Mouse (Mus musculus): ENCODE measurements at regions not wholly inside any gene's neighbourhood (a gene's known extent, or its start where the extent isn't known, plus 50 kb on each side); places are given as distances from the start of the nearest gene placed in this dataset.

DNA sequence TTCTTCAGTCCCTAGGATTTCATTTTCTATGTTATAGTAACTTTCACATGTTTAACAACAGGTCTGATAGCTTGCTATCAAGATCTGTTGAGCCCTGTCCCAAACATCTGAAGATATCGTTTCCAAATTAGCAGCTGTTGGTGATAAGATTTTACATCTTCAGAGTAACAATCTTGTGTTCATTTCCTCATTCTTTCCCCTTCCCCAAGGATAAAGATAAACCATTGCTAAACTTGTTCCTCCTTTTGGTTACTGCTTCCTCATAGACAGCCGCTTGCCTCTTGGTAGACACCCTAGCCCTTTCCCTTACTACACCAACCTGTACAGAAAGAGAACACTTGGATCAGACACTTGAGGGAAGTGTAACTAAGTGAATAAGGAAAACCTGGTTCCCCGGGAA lies 58.6 kb downstream of the Kcnrg start:
- no peak for DNase-seq (ENCODE audit: low spot score in 2 of 2)

DNA sequence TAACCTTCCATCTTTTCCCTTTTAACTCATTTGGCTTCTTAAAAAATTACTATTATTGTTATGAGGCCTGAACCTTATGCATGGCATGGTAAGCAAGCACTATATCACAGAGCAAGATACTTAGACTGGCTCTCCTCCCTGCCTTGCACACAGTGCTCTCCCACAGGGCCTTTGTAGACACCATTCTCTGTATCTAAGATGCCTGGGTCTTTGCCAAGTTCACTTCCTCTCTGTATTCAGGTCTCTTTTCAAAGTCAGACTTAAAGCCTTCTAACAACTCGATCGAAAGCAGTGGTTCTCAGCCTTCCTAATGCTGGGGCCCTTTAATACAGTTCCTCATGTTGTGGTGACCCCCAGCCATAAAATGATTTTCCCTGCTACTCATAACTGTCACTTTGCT lies 65.9 kb downstream of the Kcnrg start:
- no peak for DNase-seq (ENCODE audit: low spot score in 2 of 2)

DNA sequence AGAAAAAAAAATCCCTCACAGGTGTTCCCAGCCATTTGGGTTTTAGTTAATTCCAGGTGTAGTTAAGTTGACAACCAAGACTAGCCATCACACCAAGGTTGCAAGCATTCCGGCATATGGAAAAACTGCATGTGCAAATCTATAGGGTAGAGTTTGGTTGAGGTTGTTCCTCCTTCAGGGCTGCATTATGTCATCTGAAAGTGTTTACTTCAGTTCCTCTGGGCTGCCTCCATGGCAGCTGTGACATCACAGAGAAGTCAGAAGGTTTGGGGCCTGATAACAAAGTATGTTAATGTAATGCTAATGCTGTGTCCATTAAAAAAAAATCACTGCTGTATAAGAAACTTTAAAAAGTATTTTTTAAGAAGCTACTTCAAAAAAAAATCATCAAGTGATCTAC lies 70.8 kb downstream of the Kcnrg start:
- no peak for DNase-seq (ENCODE audit: low spot score in 2 of 2)

DNA sequence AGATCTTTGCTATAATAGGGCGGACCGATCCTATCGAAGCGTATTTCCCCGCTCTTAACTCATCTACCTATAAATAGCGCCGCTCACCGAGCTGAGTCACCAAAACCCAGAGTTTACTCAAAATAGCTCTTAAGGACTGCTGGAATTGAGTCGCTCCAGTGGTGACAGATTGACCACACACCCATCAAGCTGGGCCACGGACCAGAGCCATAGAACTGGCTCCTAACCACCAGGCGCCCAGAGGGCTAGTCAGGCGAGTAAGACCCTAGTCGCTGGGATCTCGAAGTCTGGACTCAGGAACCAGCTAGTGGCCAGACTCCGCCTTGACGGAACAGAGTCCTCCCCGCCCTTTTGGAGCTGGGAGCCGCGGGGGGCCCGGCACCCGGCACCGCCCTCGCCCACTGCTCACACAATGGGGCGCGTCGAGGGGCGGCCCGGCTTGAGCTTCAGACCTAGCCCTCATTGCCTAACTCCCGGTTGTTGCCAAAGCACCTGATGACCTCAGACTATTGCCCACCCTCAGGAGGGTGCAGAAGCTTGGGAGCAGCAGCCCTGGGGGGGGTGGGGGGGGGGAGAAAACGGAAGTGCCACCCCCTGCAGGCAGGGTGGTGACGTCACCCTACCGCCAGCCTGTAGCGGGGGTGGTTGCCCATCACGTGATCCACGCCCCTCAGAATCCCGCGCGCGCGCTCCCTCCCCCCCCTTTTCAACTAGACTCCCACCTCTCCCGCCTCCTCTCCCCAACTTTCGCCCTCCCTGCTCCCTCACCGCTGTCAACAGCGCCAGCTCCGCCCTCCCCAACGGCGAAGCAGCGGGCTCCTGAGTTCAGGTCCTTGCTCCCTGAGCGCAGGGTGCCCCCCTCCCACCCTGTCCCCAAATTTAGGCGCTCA lies 73.8 kb downstream of the Kcnrg start:
- DNase-seq (ENCODE audit: low spot score in 2 of 2): peak; percentile 85 to 92

DNA sequence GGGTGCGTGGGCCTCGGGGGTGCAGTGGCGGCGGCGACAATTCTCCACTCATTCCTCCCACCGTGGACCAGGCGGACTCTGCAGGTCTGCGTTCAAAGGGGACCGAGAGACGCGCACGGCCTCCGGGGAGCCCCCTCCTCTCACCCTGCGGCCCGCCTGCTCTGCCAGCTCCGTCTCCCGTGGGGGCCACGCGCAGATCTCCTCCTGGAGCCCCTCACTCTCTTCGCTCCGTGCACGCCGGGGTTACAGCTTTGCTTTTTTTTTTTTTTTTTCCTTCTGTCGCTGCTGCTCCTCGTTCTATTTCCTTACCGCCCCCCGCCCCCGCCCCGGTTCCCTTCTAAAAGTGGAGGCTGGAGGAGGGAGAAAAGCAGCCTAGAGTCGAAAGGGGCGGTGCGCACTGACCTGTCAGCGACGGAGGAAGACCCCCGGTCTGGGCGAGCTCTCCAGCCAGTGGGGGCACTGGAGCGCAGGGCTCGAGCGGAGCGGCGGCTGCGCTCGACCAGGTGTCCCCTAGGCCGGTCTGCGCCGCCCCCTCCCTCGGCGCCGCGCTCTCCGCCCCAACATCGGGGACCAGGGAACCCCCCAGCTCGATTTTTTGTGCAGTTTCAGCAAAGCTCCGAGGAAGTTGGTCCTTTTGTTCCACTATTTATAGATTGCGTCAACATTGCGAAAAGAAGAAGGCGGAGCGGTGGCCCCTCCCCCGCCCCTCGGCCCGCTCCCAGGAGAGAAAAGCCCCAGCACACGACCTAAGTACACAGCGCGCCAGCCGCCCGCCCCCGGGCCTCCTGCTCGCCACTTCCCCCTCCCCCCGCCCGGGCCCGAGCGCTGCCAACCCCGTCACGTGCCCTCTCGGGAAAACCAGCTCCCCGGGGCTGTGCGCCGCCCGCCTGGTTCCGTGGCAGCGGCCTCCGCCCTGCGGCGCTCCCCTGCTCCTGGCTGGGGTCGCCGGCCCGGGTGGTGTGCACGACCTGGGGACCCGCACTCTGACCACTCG lies 74.7 kb downstream of the Kcnrg start:
- peak; percentile 88 to 93 for DNase-seq (ENCODE audit: low spot score in 2 of 2)

DNA sequence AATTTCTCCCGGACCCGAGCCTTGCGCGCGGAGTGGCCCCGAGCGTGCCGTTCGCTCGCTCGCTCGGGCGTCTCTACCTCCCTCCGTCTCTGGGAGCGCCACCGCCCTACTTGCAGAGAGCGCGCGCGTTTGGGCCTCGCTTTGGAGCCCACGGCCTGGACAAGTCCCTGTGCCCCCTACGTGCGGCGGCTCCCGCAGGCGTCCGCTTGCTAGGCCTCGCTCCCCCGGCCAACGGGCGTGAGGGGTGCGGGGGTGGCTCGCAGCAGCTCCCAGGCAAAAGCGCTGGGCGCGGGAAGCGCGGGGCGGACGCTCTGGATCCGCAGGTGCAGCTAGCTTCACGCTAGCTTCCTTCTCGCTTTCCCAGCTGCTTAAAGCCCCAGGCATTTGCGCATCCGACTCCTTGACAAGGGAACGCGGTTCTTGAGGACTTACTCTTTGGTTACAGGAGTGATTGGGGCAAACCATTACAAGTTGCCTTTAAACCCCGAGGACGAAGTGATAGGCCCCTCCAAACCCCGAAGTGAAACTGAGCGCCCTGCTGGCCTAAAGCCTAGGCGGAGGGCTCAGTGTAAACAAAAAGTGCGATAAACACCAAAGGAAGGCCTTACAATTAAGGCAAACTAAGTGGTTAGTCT lies 75.6 kb downstream of the Kcnrg start:
- DNase-seq (ENCODE audit: low spot score in 2 of 2): peak; percentile 71 to 80

DNA sequence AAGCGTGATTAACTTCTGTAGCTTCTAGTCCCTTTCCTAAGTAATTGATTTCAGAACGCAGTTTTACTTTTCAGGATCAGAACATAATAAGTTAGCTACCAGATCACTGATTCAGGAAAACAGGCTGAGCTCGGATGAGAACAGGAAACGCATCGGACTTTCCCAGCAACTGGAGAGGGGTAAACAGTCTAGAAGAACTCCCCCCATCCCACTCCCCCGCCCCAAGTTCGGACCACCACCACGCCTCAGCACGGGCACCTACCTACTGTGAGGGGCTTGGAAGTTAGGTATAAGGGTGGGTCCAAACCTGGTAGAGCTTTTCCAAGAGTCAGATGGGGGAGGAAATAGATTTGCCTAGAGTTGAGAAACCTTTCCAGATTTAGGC lies 76.1 kb downstream of the Kcnrg start:
- DNase-seq (ENCODE audit: low spot score in 2 of 2): no peak

DNA sequence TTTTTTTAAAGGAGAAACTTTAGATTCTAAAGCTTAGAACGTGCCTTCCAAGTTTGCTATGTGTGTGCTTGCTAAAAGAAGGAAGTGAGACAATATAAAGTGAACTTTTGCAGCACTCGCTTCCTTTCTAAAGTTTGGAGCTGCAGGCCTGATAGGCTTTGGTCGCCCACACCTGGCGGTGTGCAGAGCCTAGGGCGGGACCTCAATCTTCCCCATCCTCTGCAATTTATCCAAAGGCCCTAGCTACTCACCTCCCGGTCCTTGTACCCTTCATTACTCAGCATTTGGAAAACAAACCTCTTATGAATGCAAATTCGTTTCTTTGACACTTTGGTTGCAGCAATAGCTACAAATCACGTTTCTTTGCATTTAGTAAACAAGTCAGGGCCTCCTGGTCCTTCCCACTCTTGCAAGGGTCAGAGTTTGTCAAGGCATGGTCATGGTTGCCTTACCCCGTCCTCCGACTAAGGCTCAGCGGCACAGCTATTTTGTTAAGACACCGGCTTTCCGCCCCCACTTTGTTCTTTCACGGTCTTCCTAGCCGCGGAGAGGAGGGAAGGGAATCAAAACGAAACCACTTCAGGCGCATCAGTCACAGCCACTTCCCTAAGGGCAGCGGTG lies 76.6 kb downstream of the Kcnrg start:
- DNase-seq (ENCODE audit: low spot score in 2 of 2): peak; percentile 12 to 23

DNA sequence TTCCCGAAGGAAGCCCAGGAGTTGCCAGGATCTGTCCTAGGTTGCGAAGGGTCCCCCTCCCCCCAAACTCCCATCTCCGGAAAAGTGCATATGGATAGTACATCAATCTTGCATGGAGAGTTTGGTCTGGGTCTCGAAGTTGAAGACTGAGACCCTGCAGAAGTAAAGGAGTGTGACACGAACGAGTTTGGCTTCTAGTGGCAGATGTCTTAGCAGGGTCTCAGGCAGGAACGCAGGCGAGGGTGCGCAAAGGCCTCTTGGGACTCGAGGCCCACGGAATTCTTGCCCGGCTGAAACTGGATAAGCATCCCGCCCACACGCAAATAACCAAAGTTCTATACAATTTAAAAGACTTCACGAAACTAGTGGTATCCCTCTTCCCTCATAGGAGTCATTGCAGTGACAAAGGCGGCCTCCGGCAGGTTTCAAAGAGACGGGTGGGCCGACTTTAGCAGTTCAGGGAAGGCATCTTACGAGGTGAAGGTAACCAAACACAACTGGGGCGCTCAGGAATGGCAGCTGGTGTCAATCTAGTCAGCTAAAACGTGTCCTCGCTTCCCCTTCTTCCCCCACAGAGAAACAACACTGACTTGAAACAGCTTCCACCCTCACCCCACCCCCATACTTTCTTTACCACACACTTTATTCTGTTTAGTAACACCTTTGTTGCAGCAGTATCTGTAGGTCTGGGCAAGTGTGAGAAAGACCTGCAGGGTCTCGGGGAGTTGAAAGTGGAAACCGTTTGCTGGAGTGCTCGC lies 77.4 kb downstream of the Kcnrg start:
- peak in 1 of 2 experiments; percentile 12 for DNase-seq (ENCODE audit: low spot score in 2 of 2)

DNA sequence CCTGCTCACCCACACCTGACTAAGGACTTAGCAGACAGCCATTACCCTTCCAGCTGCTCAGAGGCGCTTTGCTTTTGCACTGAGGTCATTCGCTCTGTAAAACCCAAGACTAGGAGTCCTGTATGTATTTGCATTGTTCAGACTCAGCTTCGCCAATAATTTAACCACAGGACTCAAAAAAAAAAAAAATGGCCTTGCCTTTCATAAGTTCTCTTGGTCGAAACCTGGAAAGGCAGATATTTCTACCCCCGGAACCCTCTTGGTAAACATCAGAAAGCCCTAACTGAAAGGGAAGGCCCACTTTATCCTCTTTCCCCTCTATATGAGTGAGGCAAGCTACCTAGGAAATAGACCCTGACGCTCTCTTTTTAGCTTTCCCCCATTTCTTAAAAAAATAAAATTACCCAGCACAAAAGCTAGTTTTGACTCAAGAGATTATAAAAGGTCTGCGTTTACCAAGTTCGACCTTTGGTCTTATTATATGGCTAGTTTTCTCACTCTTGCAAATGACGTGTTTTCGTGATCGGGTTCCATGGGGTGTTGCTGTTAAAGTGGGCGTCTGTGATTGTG lies 78.1 kb downstream of the Kcnrg start:
- DNase-seq (ENCODE audit: low spot score in 2 of 2): no peak

DNA sequence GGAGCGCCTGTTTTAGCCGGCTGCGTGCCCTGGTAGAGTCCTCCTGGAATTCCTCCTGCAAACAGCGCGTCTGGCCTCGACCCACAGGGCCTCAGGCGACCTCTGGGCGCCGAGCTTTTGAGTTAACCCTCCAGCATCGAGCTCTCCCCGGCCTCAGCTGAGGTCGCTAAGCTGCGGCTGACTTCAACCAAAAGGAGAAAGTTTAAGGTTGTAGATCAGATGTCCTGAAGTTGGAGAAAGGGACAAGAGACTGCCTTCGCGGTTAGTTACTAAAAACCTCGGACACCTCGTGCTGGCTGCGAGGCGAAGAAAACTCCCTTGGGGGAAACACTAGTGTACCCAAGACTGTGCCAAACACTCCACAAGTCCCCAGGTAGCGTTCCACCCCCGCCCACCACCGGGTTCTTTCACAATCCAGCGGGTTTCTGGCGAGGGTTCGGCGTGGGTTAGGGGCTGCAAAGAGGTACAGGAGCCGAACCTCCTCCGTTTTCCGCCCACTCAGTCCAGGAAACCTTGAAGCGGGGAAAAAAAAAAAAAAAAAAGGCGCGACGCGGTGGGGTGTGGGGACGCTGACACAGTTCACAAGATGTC lies 78.9 kb downstream of the Kcnrg start:
- peak in 1 of 2 experiments; percentile 12 for DNase-seq (ENCODE audit: low spot score in 2 of 2)

DNA sequence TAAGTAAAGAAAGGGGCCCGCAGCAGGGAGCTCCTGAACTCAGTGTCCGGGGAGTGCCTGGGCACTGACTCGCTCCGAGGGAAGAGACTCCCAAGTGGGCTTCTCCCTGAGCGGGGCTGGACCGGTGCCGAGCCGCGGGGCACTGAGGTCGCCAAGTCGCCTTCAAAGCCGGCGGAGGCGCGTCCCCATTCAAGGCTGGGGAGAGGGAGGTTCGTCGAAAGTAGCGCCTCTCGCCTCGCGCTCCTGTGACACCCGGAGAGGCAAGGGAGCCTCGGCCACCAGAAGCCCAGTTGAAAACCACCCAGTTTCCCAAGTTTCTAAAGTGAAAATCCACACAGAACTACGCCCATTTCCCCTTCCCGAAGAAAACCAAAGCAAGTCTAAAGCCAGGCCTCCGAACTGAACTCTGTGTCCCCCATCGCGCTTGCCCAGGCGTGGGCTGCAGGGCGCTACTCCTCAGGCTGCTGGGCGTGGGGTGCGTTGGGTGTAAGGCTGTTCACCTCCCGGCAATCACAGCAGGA lies 79.6 kb downstream of the Kcnrg start:
- peak; percentile 25 to 36 for DNase-seq (ENCODE audit: low spot score in 2 of 2)

DNA sequence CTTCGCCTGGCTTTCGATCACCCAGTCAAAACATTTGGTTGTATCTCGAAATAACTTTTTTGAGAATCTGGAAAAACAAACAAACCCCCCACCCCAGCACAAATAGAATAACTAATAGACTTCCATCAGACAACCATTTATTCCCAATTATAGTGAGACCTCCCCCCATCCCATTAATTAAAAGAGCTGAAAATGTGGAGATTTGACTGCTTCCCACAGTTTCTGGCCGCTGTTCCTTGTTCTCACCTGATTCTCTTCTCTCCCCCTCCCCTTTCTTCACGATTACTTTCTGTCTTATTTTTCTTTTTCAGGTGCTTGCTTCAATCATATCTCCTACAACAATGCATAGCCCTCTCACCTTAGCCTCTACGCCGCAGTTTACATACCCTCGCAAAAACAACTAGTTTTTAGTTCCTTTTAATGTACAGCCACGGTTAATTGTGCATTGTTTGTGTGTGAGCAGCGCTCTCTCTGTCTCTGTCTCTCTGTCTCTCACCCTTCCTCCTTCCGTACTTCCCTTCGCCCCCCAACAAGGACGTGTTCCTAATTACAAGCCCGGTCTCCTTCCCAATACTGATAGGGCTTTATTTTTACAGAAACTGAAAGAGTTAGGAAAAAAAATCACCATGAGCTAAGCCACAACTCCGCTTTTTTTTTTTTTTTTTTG lies 80.2 kb downstream of the Kcnrg start:
- peak in 1 of 2 experiments; percentile 13 for DNase-seq (ENCODE audit: low spot score in 2 of 2)

DNA sequence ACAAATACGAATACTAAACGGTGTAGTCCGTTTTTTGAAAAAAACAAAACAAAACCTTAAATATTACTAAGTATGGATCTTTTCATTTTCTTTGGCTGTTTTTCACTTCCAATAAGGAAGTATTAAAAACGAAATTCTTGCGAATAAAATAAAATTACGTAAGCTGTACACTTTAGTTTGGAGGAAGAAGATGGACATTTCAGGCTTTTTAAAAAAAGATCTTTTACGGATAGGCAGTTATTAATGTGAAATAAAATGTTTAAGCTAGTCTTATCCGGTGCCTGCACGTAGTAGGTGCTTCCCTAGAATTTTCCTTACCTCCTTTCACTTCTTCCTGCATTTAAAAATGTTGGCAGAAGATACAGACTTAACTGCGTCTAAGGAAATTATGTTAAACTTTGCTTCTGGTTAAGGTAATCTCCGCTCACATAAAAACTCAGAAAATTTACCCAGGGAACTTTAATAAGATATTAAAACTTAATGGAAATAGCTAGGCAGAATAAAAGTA lies 80.8 kb downstream of the Kcnrg start:
- DNase-seq (ENCODE audit: low spot score in 2 of 2): no peak

DNA sequence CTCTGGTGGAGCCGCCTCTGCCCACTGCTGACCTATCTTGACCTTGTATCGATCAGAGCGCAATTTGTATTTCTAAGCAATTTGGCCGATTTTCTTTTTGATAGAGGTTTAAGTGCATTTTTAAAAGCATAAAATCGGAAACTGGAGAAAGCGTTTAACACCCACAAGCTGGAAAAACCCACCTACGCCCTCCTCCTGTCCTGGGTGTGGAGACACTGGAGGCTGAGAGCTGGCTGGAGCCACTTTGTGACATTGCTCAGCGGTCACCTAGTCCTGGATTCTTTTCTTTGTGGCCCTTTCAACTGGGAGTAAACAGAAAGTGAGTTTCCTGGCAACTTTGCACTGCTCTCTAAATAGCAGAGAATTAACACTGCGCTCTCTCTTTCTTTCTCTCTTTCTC lies 81.4 kb downstream of the Kcnrg start:
- DNase-seq (ENCODE audit: low spot score in 2 of 2): no peak

DNA sequence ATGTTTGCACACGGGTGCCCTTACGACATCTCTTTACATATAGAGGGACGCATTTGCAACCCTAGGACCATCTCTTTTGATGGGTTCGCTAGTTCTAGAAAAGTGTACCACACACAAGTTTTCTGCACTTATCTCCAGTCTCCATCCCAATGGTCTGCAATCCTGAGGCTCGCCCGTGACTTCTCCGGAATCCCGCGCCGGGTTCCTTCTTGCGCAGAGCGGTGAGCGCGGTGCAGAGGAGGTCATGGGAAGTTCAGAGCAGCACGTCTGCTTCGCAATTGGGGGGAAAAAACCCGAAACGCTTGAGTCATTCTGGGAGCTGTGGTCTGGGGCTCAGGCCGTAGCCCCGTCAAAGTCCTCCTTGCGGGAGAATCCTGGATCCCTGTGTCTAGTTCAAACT lies 82.0 kb downstream of the Kcnrg start:
- DNase-seq (ENCODE audit: low spot score in 2 of 2): peak in 1 of 2 experiments; percentile 13

DNA sequence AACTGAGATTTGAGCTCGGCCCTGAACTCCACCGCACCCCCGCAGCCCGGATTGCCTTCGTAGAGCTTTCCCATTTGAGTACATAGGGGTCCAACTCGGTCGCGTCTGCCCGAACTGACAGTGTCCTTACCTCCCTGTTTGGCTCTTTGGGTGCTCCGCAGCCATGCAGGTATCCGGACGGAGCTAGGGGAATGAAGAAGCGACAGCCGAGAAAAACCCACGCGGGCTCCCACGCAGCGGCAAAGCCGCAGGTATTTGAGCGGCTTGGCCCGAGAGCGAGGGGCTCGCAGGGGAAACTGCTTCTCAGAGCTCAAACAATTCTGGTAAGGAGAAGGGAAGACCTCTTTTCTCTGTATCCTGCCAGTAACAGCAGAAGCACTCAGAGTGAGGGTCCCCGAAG lies 82.5 kb downstream of the Kcnrg start:
- DNase-seq (ENCODE audit: low spot score in 2 of 2): no peak

DNA sequence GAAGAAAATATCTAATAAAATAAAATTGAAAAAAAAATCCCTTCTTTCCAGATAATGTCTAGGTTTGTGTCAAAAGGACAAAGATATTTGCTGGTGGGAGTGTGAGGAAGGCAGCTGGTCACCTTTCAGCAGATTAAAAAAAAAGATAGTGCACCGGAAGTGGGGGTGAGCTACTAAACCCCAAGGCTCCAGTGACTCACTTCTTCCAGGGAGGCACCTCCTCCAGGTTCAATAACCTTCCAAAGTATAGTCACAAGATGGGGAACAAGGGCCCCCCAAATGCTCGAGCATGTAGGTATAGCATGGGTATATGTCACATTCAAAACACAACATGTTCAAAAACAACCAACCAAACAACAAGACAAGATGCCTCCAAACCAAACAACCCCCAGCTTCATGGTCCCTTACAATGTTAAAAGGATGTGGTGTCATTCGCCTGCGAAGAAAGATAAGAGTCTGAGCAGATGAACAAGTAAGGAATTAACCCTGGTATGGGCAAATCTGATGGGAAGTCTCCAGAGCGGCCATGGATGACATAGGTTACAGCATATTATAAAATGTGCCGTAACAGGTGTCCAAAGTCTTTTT lies 84.6 kb downstream of the Kcnrg start:
- DNase-seq (ENCODE audit: low spot score in 2 of 2): no peak
